In genomic region chr1:86670279-86671038, GRCm38 (mm10) we compare ENCODE assay signal across 7 mouse cellular contexts. TPM values are rescaled to one million over a fixed set of nuclear protein-coding genes. Genes with fewer than 3 reads are reported as not detected.
DNase-seq lines count a peak whose midpoint lies in the region; ATAC-seq lines count a peak whose summit lies in the region.

TSS of gene Nppc (minus strand) at chr1:86670571.

- H3K27ac ChIP-seq in midbrain, embryonic 12.5 days (replicated peaks) = no peak within 1 kb of the TSS
- no peak within 1 kb of the TSS for H3K27ac ChIP-seq in stomach, embryonic 15.5 days

- intact Hi-C loops in left cerebral cortex, postnatal 4 days (cut with DNase I) = loop anchor here (10.0 kb wide), 1 partner anchor 184 kb away; no protein-coding TSS in a partner anchor

- DNase-seq in adrenal gland, postnatal 36 days = peak; percentile 84 to 86
- peak; percentile 88 for DNase-seq in embryo, embryonic 11 days
- peak; percentile 59 to 75 for DNase-seq in gastrocnemius, postnatal 4 days (ENCODE audit: low spot score in 2 of 2)
- DNase-seq in kidney, adult 18-20 months = peak; percentile 72
- DNase-seq in left cerebral cortex, postnatal 4 days = peak; percentile 64

- peaks cover 65% of the 10 kb centered on the region for H3K27me3 ChIP-seq in midbrain, embryonic 12.5 days
- H3K27me3 ChIP-seq in stomach, embryonic 15.5 days (replicated peaks) = peaks cover 37% of the 10 kb centered on the region

- peak; percentile 86 for ATAC-seq in midbrain, embryonic 12.5 days (ENCODE audit: low FRiP score, low read depth)
- peak; percentile 86 for ATAC-seq in stomach, embryonic 15.5 days (ENCODE audit: insufficient read depth, low FRiP score, low read depth)

- H3K4me3 ChIP-seq in midbrain, embryonic 12.5 days = peak within 1 kb of the TSS; percentile 58
- H3K4me3 ChIP-seq in stomach, embryonic 15.5 days (replicated peaks) = peak within 1 kb of the TSS; percentile 52

- H3K9ac ChIP-seq in midbrain, embryonic 12.5 days (replicated peaks) = peak within 1 kb of the TSS; percentile 67
- H3K9ac ChIP-seq in stomach, embryonic 15.5 days = peak within 1 kb of the TSS; percentile 5; the same call in 1 of the 2 replicates

- H3K9me3 ChIP-seq in midbrain, embryonic 12.5 days = no peaks in the 10 kb centered on the region
- no peaks in the 10 kb centered on the region for H3K9me3 ChIP-seq in stomach, embryonic 15.5 days

- peaks cover 11% of the 10 kb centered on the region for H3K4me1 ChIP-seq in midbrain, embryonic 12.5 days
- H3K4me1 ChIP-seq in stomach, embryonic 15.5 days = peaks cover 19% of the 10 kb centered on the region

- WGBS in midbrain, embryonic 12.5 days = 4% methylated on average over 49 of the region's 59 CpGs
- 4% methylated on average over 59 of the region's 59 CpGs for WGBS in stomach, embryonic 15.5 days

- no peaks in the 10 kb centered on the region for H3K36me3 ChIP-seq in midbrain, embryonic 12.5 days
- H3K36me3 ChIP-seq in stomach, embryonic 15.5 days = no peaks in the 10 kb centered on the region

- H3K4me2 ChIP-seq in midbrain, embryonic 12.5 days (replicated peaks) = peak within 1 kb of the TSS; percentile 92
- peak within 1 kb of the TSS; percentile 99 for H3K4me2 ChIP-seq in stomach, embryonic 15.5 days

RNA-seq across cellular contexts. Expression of gene Nppc, which starts in this region (rescaled TPM):
- not detected for total RNA-seq in adrenal gland, postnatal 36 days (2021)
- 1 to 10 TPM; 3.9 to 6.8 TPM for total RNA-seq in gastrocnemius, postnatal 4 days (2021)
- total RNA-seq in left cerebral cortex, postnatal 4 days (2021) = 1 to 10 TPM; 7.3 to 7.6 TPM
- polyA plus RNA-seq in midbrain, embryonic 12.5 days (2016; fragmentation: Nextera tagmentation; extraction: Ambion mirVana) = 1.2 and 1.3 TPM in 2 replicates
- 2.5 and 3.0 TPM in 2 replicates for polyA plus RNA-seq in stomach, embryonic 15.5 days (2015; fragmentation: Nextera tagmentation; extraction: Ambion mirVana)

Comparison
In these comparisons a context has a peak if more than half of its experiments do, and no peak if none do; other contexts are left out.
1. RNA of gene Nppc (total RNA-seq): 7.3 to 7.6 TPM in left cerebral cortex, postnatal 4 days and 3.9 to 6.8 TPM in gastrocnemius, postnatal 4 days; not detected in adrenal gland, postnatal 36 days; every median in the first group is over 4 times any median in the second.
2. Peak in DNase-seq in adrenal gland, postnatal 36 days; RNA of the gene not detected or under 1 TPM.
3. Peak in every context shown above with its lines, with median percentiles within 50 percentile points of each other: DNase-seq.